Mouse (Mus musculus): Measurements from ENCODE around the gene Adamtsl3.

Adamtsl3 gene

DNA sequence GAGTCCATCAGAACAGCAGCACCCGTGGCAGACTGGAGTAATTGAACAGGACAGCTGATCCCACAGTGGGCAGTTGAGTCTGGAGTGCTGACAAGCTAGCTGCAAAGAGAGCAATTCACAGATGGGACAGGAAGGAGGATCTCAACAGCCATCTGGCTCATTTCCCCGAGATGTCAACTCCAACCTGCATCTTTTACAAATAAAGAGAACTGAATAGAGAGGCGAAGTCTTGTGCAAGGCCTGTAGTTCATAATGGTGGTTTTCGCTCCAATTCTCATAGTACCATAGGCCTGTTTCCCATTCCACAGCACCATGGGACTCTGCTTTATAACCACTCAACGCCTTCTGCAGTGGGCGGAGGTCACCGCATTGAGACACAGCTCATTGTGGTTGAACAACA lies 195.9 kb downstream of the Adamtsl3 start:
- DNase-seq: no peak

DNA sequence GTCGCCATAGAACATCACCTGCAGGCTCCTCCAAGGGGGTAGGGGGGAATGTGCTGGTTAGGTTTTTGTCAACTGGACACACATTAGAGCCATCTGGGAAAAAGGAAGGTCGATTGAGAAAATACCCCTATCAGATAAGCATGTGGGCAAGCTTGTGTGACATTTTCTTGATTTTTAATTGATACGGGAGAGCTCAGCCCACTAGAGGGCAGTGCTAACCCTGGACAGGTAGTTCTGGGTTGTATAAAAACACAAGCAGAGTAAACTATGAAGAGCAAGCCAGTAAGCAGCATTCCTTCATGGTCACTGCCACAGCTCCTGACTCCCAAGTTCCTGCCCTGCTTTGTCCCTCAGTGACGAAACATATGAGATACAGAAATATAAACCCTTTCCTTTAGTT lies 197.7 kb downstream of the Adamtsl3 start:
- no peak for DNase-seq

DNA sequence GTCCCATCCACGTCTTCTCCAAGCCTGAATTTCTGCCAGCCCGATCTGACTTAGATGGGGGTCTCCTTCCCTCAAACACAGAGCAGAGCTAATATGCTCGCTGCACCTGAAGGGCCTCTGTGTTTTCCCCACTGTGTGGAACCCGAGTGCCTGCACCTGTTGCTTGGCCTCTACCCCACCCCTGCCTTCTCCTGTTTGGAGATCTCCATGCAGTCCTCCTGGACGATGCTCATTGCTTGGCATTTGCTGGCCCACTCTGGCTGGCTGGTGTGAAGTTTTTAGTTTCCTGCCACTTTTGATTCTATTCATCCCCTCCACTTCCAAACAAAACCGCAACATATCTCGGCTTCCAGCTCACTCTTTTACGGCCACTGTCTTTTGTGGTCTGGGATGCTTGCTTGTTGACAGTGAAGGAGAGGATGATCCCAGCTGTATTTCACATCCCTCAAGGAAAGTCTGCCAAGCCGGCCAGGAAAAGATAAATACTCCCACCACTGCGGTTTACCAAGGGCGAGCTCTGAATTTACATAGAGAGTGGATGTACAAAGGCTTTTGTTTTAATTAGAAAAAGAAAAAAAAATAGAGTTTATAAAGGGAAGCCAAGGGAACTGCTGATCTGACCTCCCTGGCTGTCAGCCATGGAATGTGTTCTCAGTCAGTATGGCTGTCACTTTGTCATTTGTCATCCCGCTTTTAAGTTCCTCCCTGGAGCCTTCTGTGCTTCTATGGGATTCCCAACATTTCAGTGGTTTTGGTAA lies 198.4 kb downstream of the Adamtsl3 start:
- peak; percentile 70 to 79 for DNase-seq

DNA sequence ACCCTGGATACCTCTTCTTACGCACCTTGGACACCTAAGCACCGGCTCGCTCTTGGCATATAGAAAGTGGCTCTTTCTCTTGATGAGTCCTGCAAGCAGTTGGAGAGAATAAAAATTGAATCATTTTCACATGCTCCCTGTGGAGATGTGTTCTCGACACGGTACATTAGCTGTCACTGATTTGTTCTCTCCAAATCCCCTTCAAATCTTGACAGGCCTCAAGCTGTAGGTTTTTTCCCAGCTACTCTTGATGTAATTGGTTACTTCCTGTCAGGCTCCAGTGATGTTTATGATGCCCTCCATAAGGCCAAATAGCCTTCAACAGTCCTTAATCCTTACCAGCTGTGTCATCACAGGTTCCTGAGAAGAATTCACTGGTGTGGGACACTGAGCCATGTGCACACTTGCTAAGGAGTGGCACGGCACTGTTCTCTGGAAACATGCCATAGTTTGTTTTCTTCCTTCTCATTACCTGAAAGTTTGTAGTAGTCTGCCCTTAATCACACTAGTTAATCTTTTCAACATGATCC lies 209.0 kb downstream of the Adamtsl3 start:
- DNase-seq: no peak

DNA sequence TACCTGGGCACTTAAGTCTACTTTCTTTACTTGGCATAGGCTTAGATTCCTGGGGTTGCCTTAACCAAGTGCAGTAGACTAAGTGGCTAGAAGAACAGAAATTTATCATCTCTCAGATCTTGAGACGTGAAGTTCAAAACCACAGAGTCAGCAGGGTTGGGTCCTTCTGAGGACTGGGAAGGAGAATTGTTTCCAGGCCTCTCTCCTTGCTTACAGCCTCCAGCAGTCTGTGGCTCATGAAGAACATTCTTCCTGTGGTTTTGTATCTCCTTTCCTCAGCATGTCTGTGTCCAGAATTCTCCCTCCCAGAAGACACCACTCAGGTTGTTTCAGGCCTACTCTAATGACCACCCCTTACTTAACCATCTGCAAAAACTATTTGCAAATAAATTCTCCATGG lies 216.5 kb downstream of the Adamtsl3 start:
- DNase-seq: no peak

DNA sequence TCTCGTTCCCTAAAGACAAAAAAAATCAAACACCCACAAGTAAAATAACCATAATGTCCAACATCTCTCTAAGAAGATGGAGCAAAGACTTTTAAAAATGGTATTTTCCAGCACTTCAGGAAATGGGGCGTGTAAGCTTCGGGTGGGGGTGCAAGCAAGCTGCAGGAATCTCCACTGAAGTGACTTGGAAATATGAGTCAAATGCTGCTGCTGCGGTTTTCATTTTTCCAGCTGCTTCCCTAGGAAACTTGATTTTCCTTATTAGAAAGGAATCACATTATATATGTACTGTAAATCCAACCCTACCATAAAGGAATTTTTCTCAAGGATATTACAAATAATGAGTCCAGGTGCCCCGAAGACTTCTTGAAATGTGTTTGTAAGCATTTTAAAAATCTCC lies 220.3 kb downstream of the Adamtsl3 start:
- DNase-seq: no peak

DNA sequence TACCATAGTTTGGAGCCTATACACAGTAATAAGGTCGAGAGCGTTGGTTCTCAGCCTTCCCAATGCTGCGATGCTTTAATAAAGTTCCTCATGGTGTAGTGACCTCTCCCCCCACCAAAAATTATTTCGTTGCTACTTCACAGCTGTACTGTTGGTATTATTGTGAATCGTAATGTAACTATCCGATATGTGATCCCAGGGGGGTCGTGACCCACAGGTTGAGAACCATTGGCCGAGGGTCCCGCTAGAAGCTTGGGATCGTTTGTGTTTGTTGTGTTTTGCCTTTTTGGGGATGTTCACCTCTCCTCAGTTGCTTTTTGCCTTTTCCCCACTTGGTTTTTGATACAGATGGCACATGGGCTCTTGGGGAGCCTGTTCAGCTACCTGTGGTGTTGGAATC lies 220.9 kb downstream of the Adamtsl3 start:
- DNase-seq: no peak

DNA sequence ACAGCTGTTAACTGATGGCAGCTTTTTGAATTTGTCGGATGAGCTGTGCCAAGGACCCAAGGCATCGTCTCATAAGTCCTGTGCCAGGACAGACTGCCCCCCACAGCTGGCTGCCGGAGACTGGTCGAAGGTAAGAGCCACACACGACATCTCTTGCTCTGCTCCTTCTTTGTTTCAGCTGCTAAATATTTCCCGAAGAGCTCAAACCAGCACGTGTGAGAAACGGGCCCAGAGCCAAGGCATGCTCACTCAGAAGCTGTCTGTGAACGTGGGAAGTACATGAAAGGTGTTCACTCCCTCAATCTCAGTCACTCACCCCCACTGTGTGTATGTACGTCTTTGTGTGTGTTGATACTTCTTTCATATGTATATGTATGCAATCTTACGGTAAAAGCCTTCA lies 221.6 kb downstream of the Adamtsl3 start:
- DNase-seq: peak in 1 of 2 experiments; percentile 23

DNA sequence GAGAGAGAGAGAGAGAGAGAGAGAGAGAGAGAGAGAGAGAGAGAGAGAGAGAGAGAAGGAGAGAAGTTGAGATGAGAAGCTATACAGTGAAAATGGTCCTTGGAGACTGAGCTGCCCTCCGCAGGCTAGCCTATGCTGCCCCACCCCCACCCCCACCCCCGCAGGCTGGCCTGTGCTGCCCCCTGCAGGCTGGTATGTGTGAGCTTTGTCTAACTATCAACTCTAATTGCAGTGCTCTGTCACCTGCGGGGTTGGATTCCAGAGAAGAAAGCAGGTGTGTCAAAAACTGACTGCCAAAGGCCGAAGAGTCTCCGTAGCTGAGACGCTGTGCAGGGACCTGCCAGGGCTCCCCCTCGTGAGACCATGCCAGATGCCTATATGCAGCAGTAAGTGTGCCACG lies 231.2 kb downstream of the Adamtsl3 start:
- no peak for DNase-seq

DNA sequence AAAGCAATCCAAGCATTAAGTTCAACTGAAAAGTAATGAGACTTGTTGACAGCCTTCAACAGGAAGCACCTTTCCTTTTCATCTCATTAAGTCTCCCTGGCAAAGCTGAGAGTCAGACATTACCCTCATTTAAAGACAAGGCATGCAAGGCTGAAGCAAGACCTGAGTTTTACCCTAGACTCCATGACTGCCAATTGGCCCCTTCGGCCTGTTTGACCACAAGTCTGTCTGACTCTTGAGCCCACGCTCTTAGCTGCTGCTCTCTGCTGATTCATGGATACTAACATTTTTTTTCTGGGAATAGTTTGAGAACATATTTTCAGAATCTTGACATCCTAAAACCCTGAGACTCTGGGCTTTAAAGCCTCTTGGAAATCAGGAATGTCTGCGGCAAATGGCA lies 232.3 kb downstream of the Adamtsl3 start:
- no peak for DNase-seq

DNA sequence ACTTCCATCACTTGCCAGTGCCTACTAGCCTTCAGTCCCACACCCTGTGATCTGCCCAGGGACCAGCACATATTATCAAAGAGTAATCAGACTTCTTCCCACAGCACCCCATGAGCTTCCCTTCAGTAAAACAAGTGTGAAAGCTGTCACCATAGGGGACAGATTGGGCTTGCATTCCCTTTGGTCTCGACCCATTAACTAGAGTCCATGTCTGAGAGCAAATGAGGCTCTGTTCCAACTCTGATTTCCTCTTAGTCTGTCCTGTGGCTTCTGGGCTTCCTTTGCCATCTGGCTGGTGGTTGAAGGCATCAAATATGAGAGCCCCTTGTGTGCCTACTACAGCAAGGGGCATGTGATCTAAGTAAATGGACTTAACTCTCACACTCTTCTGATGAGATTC lies 237.5 kb downstream of the Adamtsl3 start:
- DNase-seq: no peak

DNA sequence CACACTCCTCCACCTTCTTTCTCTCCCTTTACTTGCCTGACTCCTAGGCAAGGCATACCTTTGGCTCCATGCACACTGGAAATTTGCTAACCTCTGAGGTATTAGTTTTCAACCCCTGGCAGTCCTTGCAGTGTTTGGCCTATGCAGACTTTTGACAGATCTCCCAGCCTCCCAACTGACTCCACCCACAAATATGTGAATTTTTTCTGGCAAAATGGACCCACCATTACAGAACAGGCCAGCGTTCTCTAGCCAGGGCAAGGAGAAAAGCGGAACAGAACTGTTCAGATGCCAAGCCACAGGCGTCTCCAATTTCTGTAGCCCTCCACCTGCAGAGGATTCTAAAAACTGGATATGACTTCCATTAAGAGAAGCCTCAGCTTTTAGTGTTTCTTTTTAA lies 244.5 kb downstream of the Adamtsl3 start:
- no peak for DNase-seq

DNA sequence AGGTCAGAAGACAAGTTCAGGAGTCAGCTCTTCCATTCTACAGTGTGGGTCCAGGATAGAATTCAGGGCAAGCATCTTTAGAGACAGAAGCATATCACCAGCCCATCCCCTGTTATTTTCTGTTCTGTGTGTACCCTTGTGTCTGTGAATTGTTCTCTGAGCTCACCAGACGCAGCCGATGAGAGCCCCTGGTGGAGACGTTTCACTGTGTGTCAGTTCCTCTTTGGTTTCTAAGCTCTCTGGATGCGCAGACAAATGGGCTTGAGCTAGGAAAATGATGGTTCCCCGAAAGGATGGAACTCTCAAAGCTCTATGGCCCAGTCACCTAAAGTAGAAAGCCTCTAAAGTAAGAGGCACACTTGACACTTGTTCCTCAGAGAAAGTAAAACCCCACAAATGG lies 246.3 kb downstream of the Adamtsl3 start:
- no peak for DNase-seq

DNA sequence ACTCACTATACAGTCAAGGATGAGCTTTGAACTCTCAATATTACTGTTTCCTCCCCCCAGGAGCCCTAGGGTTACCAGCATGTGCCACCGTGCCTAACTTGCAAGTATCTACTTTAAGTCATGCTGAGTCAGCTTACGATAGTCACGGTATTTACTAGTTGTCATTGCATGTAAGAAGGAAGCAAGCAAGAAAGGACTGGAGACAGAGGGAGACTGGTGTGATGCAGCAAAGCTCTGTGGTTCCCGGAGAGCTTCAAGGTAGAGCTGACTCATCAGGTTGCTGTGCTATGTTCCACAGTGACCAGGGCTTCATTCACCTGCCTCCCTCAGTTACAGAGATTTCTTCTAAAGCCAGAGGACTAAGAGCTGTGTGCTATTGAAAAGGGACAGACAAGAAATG lies 247.0 kb downstream of the Adamtsl3 start:
- no peak for DNase-seq

DNA sequence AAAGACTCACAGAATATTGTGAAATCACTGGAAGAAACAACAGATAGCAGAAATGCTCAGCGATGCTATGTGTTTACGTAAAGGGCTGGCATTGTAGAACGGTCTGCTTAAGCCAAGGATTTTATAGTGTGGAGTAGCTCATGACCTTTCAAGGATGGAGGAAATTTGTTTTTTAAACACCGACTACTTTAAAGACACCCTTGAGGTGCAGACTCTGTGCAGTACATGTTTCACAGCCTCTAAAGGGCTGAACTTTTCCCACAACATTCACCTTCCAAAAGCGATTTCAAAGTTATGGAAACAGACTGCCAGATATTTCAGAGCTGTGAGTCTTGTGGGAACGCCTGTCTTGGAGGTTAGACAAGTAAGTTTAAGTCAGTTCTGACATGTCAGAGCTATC lies 255.4 kb downstream of the Adamtsl3 start:
- DNase-seq: no peak

DNA sequence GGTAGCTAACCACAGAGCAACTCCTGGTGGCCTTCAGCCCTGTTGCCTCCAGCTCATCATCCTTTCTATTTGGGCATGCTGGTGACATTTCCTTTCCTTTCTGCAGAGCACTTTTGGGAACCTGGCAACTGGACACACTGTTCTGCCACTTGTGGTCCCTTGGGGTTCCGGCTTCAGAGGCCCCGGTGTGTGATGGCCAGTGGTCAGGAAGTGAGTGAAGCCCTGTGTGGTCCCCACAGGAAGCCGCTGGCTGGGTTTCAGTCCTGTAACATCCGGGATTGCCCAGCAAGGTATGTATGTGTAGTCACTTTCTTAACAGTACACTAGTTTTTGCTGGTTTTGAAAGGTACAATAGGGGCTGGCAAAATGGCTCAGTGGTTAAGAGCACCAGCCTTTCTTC lies 266.5 kb downstream of the Adamtsl3 start:
- DNase-seq: no peak

DNA sequence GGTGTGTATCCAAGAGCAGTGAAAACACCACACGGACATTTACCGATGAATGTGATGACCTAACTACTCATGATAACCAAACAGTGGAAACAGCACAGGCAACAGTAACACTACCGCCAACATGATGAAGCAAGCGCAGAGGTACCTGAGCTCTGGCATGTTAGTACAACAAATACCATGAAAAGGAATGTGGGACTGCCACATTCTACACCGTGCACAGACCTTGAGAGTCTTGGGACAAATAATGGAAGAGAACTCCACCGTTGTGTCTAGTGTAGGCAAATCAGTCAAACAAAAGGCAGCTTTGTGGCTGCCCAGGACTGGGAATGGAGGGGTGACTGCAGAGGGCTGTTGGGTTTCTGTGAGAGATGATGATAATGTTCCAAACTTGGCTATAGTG lies 269.9 kb downstream of the Adamtsl3 start:
- peak; percentile 13 to 49 for DNase-seq

DNA sequence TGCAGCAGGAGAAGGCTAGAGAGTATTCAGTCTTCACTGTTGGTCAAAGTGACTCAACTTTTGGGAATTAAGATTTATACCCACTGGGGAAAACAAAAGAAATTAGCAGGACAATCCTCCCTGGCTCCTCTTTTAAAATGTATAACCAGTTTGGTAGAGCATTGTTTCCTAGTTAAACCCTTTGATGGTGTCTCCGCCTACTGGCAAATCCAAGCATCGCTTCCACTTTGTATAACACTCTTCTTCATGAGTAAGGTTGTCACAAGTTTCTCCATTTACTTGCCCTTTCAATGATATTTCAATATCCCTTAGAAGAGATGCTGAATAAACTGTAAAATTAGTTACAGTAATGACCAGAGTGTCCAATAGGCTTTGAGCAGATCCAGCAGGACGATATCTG lies 274.1 kb downstream of the Adamtsl3 start:
- DNase-seq: peak in 1 of 2 experiments; percentile 22

DNA sequence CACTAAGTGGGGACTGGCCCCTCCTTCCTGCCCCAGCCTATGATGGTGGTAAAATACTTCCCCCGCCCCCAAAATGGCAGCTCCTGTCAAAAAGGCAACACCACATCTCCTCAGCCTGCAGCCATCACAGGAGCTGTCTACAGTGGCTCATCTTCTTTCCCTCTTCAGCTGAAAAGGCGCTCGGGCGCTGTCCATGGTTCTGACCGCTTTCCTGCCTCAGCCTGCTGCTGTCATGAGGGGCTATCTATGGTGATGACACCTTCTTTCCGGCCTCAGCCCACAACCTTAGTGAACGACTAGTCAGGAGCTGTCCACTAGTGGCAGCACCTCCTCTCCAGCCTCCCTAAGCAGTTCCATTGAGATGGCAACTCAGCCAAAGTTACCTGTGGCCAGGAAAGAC lies 289.8 kb downstream of the Adamtsl3 start:
- peak; percentile 41 to 59 for DNase-seq

DNA sequence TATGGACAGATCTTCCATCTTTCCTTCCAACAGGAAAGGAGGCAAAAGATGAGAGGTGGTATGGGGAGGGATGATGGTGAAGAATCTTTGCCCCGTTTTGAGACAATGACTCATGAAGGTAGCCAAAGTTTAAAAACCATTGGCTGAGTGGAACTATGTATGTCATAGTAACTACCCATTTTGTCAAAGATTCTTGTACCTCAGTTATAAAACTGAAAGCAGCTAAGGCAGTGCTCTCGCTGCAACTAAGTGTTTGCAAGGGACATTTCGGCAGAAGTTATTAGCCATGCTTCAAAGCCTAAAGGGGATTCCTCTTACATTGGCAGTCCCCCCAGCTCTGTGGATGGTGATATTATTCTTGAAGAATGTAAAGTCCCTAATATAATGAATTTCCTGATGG lies 311.7 kb downstream of the Adamtsl3 start:
- no peak for DNase-seq

DNA sequence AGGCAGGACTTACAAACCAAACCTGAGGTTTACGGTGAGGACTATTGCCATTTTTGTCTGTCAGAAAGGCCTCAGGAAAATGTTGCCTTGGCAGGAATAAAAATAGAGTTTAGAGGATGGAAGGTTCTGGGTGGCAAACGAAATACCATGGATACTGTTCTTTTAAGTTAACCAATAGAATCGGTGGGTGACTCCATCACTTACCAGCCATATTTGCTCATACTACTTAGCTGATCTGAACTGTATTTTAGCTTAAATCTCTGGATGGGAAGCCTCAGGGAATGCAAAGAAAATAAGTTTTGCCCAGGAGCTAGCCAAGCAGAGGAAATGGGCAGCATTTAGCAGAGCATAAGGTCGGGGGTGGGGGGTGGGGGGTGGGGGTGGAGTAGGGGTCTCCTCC lies 312.4 kb downstream of the Adamtsl3 start:
- DNase-seq: no peak

DNA sequence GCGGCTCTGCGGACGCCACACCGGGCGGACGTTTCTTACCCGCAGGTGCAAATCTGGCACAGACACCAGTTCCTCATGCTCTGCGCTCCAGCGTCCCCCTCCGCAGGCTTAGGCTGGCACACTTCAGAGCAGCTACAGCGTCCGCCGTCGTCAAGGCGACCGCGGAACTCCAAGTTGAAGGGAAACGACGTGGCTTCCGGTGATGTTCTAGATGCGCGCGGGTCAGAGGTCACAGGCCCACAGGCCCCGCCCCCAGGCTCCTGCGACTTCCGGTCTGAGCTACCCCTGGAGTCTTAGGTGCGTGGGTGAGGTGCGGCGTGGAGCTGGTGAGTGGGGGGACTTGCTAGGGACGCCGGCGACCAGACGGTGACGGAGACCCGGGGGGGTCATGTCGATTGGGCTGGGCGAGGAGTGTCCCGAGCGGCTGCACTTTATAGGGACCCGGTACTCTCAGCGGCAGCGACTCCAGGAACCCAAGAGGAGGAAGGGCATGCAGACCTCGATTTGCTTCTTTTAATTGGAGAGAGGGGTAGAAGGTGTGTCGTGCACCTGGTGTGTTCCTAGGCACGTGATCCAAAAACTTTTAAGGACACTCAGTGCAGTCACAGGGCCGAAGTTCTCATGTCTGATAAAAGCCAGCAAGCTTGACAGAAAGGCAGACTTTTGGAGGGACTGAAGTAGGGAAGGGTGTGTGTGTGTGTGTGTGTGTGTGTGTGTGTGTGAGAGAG lies 313.0 kb downstream of the Adamtsl3 start, which contains the start of the genes Saxo2 and Efl1:
TSS of gene Saxo2 (minus strand) at position 176 of the 728 bp plus-strand sequence.
TSS of gene Efl1 (plus strand) at position 262 of the 728 bp plus-strand sequence.
- peak; percentile 95 to 96 for DNase-seq

DNA sequence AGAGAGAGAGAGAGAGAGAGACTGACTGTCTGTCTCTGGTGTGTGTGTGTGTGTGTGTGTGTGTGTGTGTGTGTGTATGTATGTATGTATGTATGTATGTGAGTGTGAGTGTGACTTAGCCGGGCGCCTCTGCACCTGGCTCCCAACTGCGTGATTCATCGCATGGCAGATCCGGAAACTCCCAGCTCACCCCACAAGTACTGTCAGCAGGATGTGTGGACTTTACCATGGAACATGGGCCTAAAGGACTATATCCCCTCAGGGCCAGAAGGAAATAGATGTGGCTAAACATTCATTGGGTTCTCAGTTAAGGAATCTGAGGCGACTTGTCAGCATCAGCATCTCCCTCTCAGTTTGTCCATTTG lies 313.6 kb downstream of the Adamtsl3 start:
- no peak for DNase-seq

Measured in lung, postnatal 4 days (tissue).